Mouse (Mus musculus) midbrain, embryonic 10.5 days (tissue): ENCODE measurements around the gene Gm21970. TPM values are rescaled to one million over a fixed set of nuclear protein-coding genes. Genes with fewer than 3 reads are reported as not detected.
A peak's percentile ranks its signal among the peaks of the same experiment; 100 is the strongest.

Source experiments
- DNase-seq: peaks from one replicate; pipeline ENCODE4 v3.0.0-alpha.2; 2017; ENCODE audit warnings: low spot score
- H3K27ac ChIP-seq: fragments of 300-500 bp; sonication (generic); replicated peaks from 2 replicates; pipeline ENCODE4 v1.5.1; 2016; ENCODE audit warnings: mild to moderate bottlenecking
- H3K27me3 ChIP-seq: fragments of 300-500 bp; sonication (generic); 2 replicates; pipeline ENCODE4 v1.6.1; 2016; ENCODE audit warnings: low read depth, mild to moderate bottlenecking; ENCODE audit not compliant: poor library complexity, severe bottlenecking
- H3K36me3 ChIP-seq: fragments of 300-500 bp; sonication (generic); 2 replicates; pipeline ENCODE4 v1.6.1; 2016; ENCODE audit warnings: mild to moderate bottlenecking, moderate library complexity
- H3K4me1 ChIP-seq: fragments of 300-500 bp; sonication (generic); 2 replicates; pipeline ENCODE4 v1.6.1; 2016
- H3K4me3 ChIP-seq: fragments of 300-500 bp; sonication (generic); 2 replicates; pipeline ENCODE4 v1.5.1; 2016; ENCODE audit warnings: mild to moderate bottlenecking, moderate library complexity
- H3K9me3 ChIP-seq: fragments of 300-500 bp; sonication (generic); replicated peaks from 2 replicates; pipeline ENCODE4 v1.6.1; 2016; ENCODE audit warnings: mild to moderate bottlenecking
- WGBS: fragments of 180-500 bp; shearing (Covaris S2); methylation state at CpG from one replicate; pipeline ENCODE4 v1.1.7; 2016; 5-methylcytosine and 5-hydroxymethylcytosine counted together
- polyA plus RNA-seq: library from polyadenylated mRNA; unstranded; fragments of >200 nt; fragmentation: Nextera tagmentation; extraction: Ambion mirVana; gene quantifications from 2 replicates; pipeline ENCODE4 v1.2.1, GENCODE M21; 2016

The Gm21970 gene
- polyA plus RNA-seq, 1 experiment from 2014 or later, result not detected

DNA sequence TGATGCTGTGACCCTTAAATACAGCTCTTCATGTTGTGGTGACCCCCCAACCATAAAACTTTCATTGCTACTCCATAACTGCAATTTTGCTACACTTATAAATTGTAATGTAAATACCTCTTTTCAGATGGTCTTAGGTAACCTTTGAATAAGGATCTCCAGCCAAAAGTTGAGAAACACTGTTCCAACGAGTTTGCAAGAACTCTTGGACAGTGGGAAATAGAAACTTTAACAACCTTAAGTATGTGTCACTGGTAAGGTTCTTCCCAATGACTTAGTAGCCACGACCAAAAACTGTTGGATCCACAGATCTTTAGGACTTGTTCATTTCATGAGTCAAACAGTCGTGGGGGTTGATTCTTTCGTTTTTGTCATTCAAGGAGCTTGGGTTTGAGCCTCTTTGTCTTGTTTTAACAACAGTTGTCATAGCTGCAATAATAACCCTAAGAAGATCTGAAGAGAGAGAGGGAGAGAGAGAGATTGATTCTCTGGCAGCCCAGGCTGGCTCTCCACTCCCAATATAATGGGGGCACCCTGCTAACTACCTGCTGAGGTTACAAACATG, 72.4 kb downstream of the Gm21970 start:
- Histone ChIP-seq H3K27me3 (no peaks in the 10 kb centered on the region), H3K27ac (peak overlapping the region; percentile 81), H3K36me3 (peaks cover 9% of the 10 kb centered on the region), H3K9me3 (no peaks in the 10 kb centered on the region), H3K4me3 (peak overlapping the region; percentile 78), H3K4me1 (peaks cover 33% of the 10 kb centered on the region)
- 84% methylated on average over 4 of the region's 4 CpGs for WGBS
- no peak for DNase-seq

DNA sequence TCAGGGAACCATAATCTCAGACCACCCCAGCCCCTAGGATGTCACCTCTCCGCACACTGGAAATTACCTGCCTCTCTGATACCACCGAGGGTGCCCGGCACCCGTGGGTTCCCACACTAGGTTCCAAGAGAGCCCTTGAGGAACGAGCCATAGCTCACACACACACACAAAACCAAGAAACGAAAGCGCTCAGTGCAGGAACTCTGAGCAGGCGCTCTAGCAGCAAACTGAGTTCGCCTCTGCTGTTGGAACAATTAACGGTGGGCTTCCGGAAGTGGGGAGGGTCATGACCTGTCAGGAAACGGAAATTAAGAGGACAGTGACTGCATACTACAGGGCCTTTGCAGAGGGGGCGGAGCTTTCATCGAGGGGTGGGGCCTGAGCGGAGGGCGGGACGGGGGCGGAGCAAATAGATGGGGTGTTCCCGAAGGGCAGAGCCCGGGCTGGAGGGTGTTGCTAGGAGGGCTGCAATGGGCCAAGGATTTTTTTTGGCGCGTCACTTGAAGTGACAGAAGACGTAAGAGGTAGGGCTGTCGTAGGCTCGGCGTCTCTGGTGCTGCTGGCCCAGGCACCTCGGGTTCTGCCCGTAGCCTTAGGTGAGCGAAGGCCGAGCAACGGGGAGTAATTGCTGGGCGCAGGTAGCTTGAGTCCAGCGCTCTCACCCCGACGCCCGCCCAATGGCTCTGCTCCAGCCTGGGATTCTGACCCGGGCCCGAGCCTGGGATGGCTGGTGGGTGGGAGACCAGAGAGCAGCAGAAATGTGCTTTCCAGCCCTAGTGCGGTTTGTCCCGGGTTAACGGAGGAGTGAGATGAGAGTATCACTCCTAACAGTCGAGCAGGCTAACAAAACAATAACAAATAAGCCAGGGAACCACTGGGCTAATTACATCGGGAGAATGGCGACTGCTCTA, 73.3 kb downstream of the Gm21970 start:
- H3K9me3 ChIP-seq, result no peaks in the 10 kb centered on the region

DNA sequence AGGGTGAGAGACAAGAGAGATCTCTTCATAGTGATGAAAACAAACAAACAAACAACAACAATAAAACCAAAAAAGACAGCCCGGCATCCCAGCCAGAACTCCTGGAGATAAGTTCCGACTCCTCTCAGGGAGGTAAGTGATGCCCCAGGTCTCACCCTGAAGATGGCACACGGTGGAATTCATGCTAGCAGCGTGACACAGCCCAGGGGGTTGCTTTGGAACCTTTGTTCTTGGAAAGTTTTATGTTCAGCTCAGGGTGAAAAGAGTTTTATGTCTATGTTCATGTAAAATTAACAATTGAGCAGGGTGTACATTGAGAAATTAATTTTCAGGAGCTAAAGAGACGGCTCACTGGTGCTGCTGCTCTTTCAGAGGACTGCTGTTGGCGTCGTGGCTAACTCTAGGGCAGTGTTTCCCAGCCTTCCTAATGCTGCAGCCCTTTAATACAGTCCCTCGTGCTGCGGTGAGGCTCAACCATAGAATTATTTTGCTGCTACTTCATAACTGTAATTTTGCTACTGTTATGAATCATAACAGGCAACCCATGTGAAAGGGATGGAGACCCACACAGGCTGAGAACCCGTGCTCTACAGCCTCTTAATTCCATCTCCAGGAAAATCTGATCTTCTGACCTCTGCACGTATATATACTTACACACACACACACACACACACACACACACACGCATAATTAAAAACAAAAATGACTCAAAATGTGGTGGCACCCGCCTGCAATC, 74.2 kb downstream of the Gm21970 start:
- Histone ChIP-seq H3K27ac (peak overlapping the region; percentile 81), H3K4me3 (peak overlapping the region; percentile 78), H3K4me1 (peaks cover 33% of the 10 kb centered on the region), H3K36me3 (peaks cover 9% of the 10 kb centered on the region), H3K9me3 (no peaks in the 10 kb centered on the region), H3K27me3 (no peaks in the 10 kb centered on the region)
- DNase-seq, result no peak
- WGBS, result 59% methylated on average over 13 of the region's 13 CpGs

More for the DNA sequence above, 73.3 kb downstream of the Gm21970 start:
- Histone ChIP-seq H3K36me3 (peaks cover 9% of the 10 kb centered on the region), H3K4me1 (peaks cover 33% of the 10 kb centered on the region), H3K27ac (peak overlapping the region; percentile 81), H3K27me3 (no peaks in the 10 kb centered on the region), H3K4me3 (peak overlapping the region; percentile 78)
- peak; percentile 96 for DNase-seq
- whole genome bisulfite sequencing, result 2% methylated on average over 44 of the region's 44 CpGs

DNA sequence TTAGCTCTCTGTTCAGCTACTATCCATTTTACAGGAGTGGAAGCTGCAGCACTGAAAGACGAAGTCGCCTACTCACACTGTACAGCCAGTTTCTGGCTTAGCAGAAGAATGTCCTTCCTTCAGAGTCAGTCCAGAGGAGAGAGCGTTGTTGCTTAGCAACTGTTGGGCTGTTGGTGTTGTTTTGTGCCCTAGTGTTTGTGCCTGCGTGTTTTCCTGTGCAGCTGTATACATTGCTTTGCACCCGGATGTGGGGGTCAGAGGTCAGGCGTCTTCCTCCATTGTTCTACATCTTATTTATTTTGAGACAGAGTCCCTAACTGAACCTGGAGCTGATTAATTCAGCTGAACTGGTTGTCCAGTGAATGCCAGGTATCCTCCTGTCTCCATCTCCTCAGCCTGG, 75.0 kb downstream of the Gm21970 start:
- H3K36me3 ChIP-seq, result peaks cover 9% of the 10 kb centered on the region
- 59% methylated on average over 6 of the region's 6 CpGs for WGBS
- no peaks in the 10 kb centered on the region for H3K9me3 ChIP-seq
- H3K4me1 ChIP-seq, result peaks cover 33% of the 10 kb centered on the region
- H3K27ac ChIP-seq, result no peak overlapping the region
- H3K4me3 ChIP-seq, result no peak overlapping the region
- H3K27me3 ChIP-seq, result no peaks in the 10 kb centered on the region
- DNase-seq, result peak; percentile 43

Other genes with a start within 250 kb of the Gm21970 start
- 7.4 and 7.6 TPM in 2 replicates for gene Olig2, start 166.3 kb upstream of the Gm21970 start, polyA plus RNA-seq
- gene Olig1, start 121.9 kb upstream of the Gm21970 start, polyA plus RNA-seq, result 8.8 and 9.7 TPM in 2 replicates
- gene Ifnar2, start 18.9 kb upstream of the Gm21970 start, polyA plus RNA-seq, result 26.0 and 27.9 TPM in 2 replicates
- gene Il10rb, start 14.4 kb downstream of the Gm21970 start, polyA plus RNA-seq, result 6.9 and 8.9 TPM in 2 replicates
- 52.0 and 55.8 TPM in 2 replicates for gene Ifnar1, start 93.5 kb downstream of the Gm21970 start, polyA plus RNA-seq
- gene Ifngr2, start 155.4 kb downstream of the Gm21970 start, polyA plus RNA-seq, result 23.8 and 34.5 TPM in 2 replicates
- 41.4 and 43.3 TPM in 2 replicates for gene Tmem50b, start 206.1 kb downstream of the Gm21970 start, polyA plus RNA-seq
- 4.0 and 4.9 TPM in 2 replicates for gene Dnajc28, start 227.3 kb downstream of the Gm21970 start, polyA plus RNA-seq